In the genomic region with DNA sequence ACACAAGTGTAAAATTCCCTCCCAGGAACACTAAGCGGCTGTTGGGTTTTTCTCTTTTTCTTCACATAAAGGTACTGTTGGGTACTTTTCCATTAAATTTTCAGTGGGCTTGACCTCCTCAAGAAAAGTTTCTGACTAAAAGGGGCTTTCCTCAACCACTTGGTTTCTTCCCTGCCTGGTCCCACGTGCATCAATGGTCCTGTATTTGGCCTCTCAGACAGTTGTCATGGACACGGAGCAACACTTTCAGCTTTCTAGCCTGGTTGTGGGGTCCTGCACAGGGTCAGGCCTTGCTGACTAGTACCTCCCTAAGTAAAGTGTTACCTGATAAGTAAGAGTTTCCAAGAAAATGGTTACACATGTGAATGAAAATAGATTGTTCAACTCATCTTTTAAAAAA, we compare ENCODE assay signal across 17 mouse cellular contexts. TPM values are rescaled to one million over a fixed set of nuclear protein-coding genes. Genes with fewer than 3 reads are reported as not detected.
DNase-seq lines count a peak whose midpoint lies in the region; TF ChIP-seq lines count a peak whose summit lies in the region.
"Had no signal": no experiment of that assay in that cellular context is flagged by ENCODE, and none has a peak within 500 bp of the region (broad histone marks: within the 10 kb centered on the region; RNA-seq: fewer than 3 reads in every experiment).

No protein-coding gene starts in this region.

- H3K9me3 ChIP-seq in CH12.LX (replicated peaks; ENCODE audit: low read length): no peaks in the 10 kb centered on the region
- H3K9me3 ChIP-seq: G1E had no signal

- H3K27ac ChIP-seq in CH12.LX (ENCODE audit: insufficient read depth, low read depth): no peak overlapping the region

- H3K9ac ChIP-seq in CH12.LX (ENCODE audit: insufficient read depth, low read depth): no peak overlapping the region

- intact Hi-C loops in heart, postnatal 25 days (cut with DNase I): no loop called here

- H3K4me1 ChIP-seq in CH12.LX (ENCODE audit: control insufficient read depth in 1 of 2, insufficient read depth in 2 of 2): peaks cover 0 to 8% of the 10 kb centered on the region in 2 experiments; a peak in 2 of 4 replicates

- no peak overlapping the region for H3K4me3 ChIP-seq in CH12.LX (replicated peaks in 1 of 3; ENCODE audit: low read depth in 2 of 3, low read length in 2 of 3, poor library complexity in 1 of 3)

- TF ChIP-seq RAD21 in CH12.LX (IDR thresholded peaks at IDR 0.05; ENCODE audit: low read depth, low read length): no peak

- DNase-seq in heart, adult 11 months: peak; percentile 68
- no peak for DNase-seq in heart, postnatal 25 days (ENCODE audit: low spot score)
- no peak for DNase-seq in CH12.LX (ENCODE audit: extremely low read depth)
- DNase-seq in testis, postnatal 14 days (ENCODE audit: low spot score): no peak
- DNase-seq: adrenal gland, adult 2 months; adrenal gland, adult 8-10 months; adrenal gland, postnatal 10 days; adrenal gland, postnatal 14 days; adrenal gland, postnatal 25 days; adrenal gland, postnatal 36 days; B cell, adult 2 months; cerebellum, adult 11 months; cerebellum, adult 11-12 months; cerebellum, adult 18-20 months; cerebellum, adult 2 months had no signal

- no peaks in the 10 kb centered on the region for H3K79me2 ChIP-seq in CH12.LX (replicated peaks; ENCODE audit: control insufficient read depth, extremely low read depth, insufficient read depth, poor library complexity, severe bottlenecking)

- no peak for TF ChIP-seq POLR2A in CH12.LX (IDR thresholded peaks at IDR 0.05; ENCODE audit: low read depth, low read length)

- dilution Hi-C loops in CH12.LX (cut with MboI; ENCODE audit: extremely low pct_ligation_motif_present, extremely low pct_unique_long_range_greater_than_20kb, low sequenced_read_pairs): no loop called here

- no peaks in the 10 kb centered on the region for H3K27me3 ChIP-seq in CH12.LX (replicated peaks)
- H3K27me3 ChIP-seq: Patski had no signal

- no peak for TF ChIP-seq EP300 in CH12.LX (IDR thresholded peaks at IDR 0.05; ENCODE audit: low read length)

- H3K36me3 ChIP-seq in CH12.LX (replicated peaks in 1 of 2; ENCODE audit: control insufficient read depth in 1 of 2, insufficient read depth in 1 of 2, low read length in 1 of 2): no peaks in the 10 kb centered on the region
- H3K36me3 ChIP-seq: G1E had no signal

- in situ Hi-C loops in CH12.LX (cut with MboI; ENCODE audit: low pct_ligation_motif_present, low pct_unique_long_range_greater_than_20kb, low sequenced_read_pairs): no loop called here

- no peak overlapping the region for H3K4me2 ChIP-seq in CH12.LX (ENCODE audit: insufficient read depth, low read depth, poor library complexity, severe bottlenecking)

- TF ChIP-seq CTCF in CH12.LX (conservative IDR thresholded peaks at IDR 0.05 in 1 of 2, IDR thresholded peaks at IDR 0.05 in 1 of 2; ENCODE audit: low read depth in 2 of 2, low read length in 2 of 2): no peak

TF ChIP-seq in CH12.LX, 34 proteins besides CTCF, POLR2A, EP300 and RAD21:
- TF ChIP-seq BHLHE40 (IDR thresholded peaks at IDR 0.05; ENCODE audit: low read depth, low read length) (peak; percentile 69), PAX5 (IDR thresholded peaks at IDR 0.05; ENCODE audit: low read length) (no peak), ETS1 (conservative IDR thresholded peaks at IDR 0.05; ENCODE audit: low read depth, low read length) (0 out of 2 replicates have a peak, but pooled peaks have one; percentile 27)

RNA-seq across cellular contexts. Expression of gene Bbs12, which starts 12.9 kb away (rescaled TPM):
- 1 to 10 TPM in 1 of 2 experiments, under 1 TPM in 1; 0.95 to 1.1 TPM for total RNA-seq in heart, postnatal 25 days (2021)
- total RNA-seq in CH12.LX (2012; rRNA removed) (3.2 and 4.1 TPM in 2 replicates), CH12.LX (2014; rRNA removed) (8.3 and 8.8 TPM in 2 replicates)
- polyA plus RNA-seq in CH12.LX (2012; ENCODE audit: insufficient read length, low read depth): 3.3 and 4.0 TPM in 2 replicates

RNA-seq across cellular contexts. Expression of gene Cetn4, which starts 13.0 kb away (rescaled TPM):
- total RNA-seq in heart, postnatal 25 days (2021): under 1 TPM; 0.20 to 0.49 TPM
- total RNA-seq in CH12.LX (2012; rRNA removed) (0.46 and 0.89 TPM in 2 replicates), CH12.LX (2014; rRNA removed) (2.2 and 2.9 TPM in 2 replicates)
- 1.4 and 2.6 TPM in 2 replicates for polyA plus RNA-seq in CH12.LX (2012; ENCODE audit: insufficient read length, low read depth)

RNA-seq across cellular contexts. Expression of gene Fgf2, which starts 48.7 kb away (rescaled TPM):
- 10 to 100 TPM in 1 of 2 experiments, 1 to 10 TPM in 1; 5.5 to 11.3 TPM for total RNA-seq in heart, postnatal 25 days (2021)
- total RNA-seq in CH12.LX (2012; rRNA removed): 0.25 and 0.38 TPM in 2 replicates
- total RNA-seq in CH12.LX (2014; rRNA removed): not detected in 2 replicates
- polyA plus RNA-seq in CH12.LX (2012; ENCODE audit: insufficient read length, low read depth): 0.60 and 0.70 TPM in 2 replicates

Comparison
In these comparisons a context has a peak if more than half of its experiments do, and no peak if none do; other contexts are left out.
1. RNA of gene Fgf2, which starts 48.7 kb away (total RNA-seq): 5.5 to 11.3 TPM in heart, postnatal 25 days; 0.25 to 0.38 TPM in CH12.LX; every median in the first group is over 4 times any median in the second.